Mouse (Mus musculus) hematopoietic stem cell, adult 5-6 weeks (primary cell): ENCODE measurements around the gene Dnah2. TPM values are rescaled to one million over a fixed set of nuclear protein-coding genes. Genes with fewer than 3 reads are reported as not detected.

ENCODE experiments used
- ATAC-seq, 2 experiments: fragments of 125-278 bp in 1 of 2; replicated peaks in 1 of 2; 2 replicates each; pipeline ENCODE4 v1.8.0; 2016 to 2017; ENCODE audit warnings: inconsistent platforms in 2 of 2, mild to moderate bottlenecking in 2 of 2, moderate number of reproducible peaks in 2 of 2, low read depth in 1 of 2, moderate TSS enrichment in 1 of 2; ENCODE audit not compliant: low FRiP score in 2 of 2, poor library complexity in 2 of 2, severe bottlenecking in 2 of 2, insufficient read depth in 1 of 2, low TSS enrichment in 1 of 2
- total RNA-seq: library from RNA; stranded (forward); fragments of 172-1452, 232-1000 nt; gene quantifications from 2 replicates; pipeline ENCODE4 v1.2.3, GENCODE M21; 2017

Gene Dnah2
- total RNA-seq, 1 experiment from 2014 or later: not detected

- no peak for ATAC-seq
These were observed 96.6 kb downstream of the Dnah2 start for GRCm38 (mm10) chr11:69452114-69452867.

- no peak for ATAC-seq
These were observed 101.6 kb downstream of the Dnah2 start for GRCm38 (mm10) chr11:69447299-69447698.

- ATAC-seq: no peak
These were observed 105.6 kb downstream of the Dnah2 start for GRCm38 (mm10) chr11:69443328-69443727.

GRCm38 (mm10) chr11:69437291-69437690, 111.6 kb downstream of the Dnah2 start:
- no peak for ATAC-seq

GRCm38 (mm10) chr11:69433189-69433588, 115.7 kb downstream of the Dnah2 start:
- ATAC-seq: no peak

GRCm38 (mm10) chr11:69432640-69432982, 116.3 kb downstream of the Dnah2 start:
- ATAC-seq: no peak

GRCm38 (mm10) chr11:69431829-69432639, 116.9 kb downstream of the Dnah2 start:
- peak; percentile 85 to 92 for ATAC-seq

- ATAC-seq: no peak
These were observed 118.3 kb downstream of the Dnah2 start for GRCm38 (mm10) chr11:69430631-69431030.

- ATAC-seq: no peak
These were observed 119.6 kb downstream of the Dnah2 start for GRCm38 (mm10) chr11:69429313-69429712.

- peak in 1 of 2 experiments; percentile 43; a peak in 1 of 4 replicates for ATAC-seq
These were observed 120.2 kb downstream of the Dnah2 start for GRCm38 (mm10) chr11:69428751-69429150.

- ATAC-seq: no peak
These were observed 122.7 kb downstream of the Dnah2 start for GRCm38 (mm10) chr11:69426246-69426645.

- no peak for ATAC-seq
These were observed 125.0 kb downstream of the Dnah2 start for GRCm38 (mm10) chr11:69423885-69424284.

- no peak for ATAC-seq
These were observed 126.1 kb downstream of the Dnah2 start for GRCm38 (mm10) chr11:69422842-69423241.

GRCm38 (mm10) chr11:69421131-69421977, 127.6 kb downstream of the Dnah2 start:
- ATAC-seq: no peak

GRCm38 (mm10) chr11:69420554-69421000, 128.3 kb downstream of the Dnah2 start:
- ATAC-seq: no peak

- no peak for ATAC-seq
These were observed 128.9 kb downstream of the Dnah2 start for GRCm38 (mm10) chr11:69419813-69420553.

- ATAC-seq: no peak
These were observed 129.5 kb downstream of the Dnah2 start for GRCm38 (mm10) chr11:69419443-69419812.
